Mouse (Mus musculus) hindbrain, embryonic 16.5 days (tissue): ENCODE data around the gene Sytl1. TPM values are rescaled to one million over a fixed set of nuclear protein-coding genes. Genes with fewer than 3 reads are reported as not detected.

ENCODE experiments used
- ATAC-seq: fragments of 200-750 bp; cut with Nextera tagmentation; 2 replicates; pipeline ENCODE4 v1.8.0; 2017; ENCODE audit warnings: moderate TSS enrichment, moderate library complexity
- H3K27ac ChIP-seq: fragments of 300-500 bp; sonication (generic); 2 replicates; pipeline ENCODE4 v1.5.1; 2014; ENCODE audit warnings: low read depth, mild to moderate bottlenecking, control low read depth, low read length, moderate library complexity
- H3K27me3 ChIP-seq: fragments of 300-500 bp; sonication (generic); replicated peaks from 2 replicates; pipeline ENCODE4 v1.6.1; 2014; ENCODE audit warnings: low read length; ENCODE audit not compliant: control insufficient read depth, insufficient read depth
- H3K36me3 ChIP-seq: fragments of 300-500 bp; sonication (generic); 2 replicates; pipeline ENCODE4 v1.6.1; 2014; ENCODE audit warnings: mild to moderate bottlenecking, low read length, moderate library complexity, mixed read lengths; ENCODE audit not compliant: control insufficient read depth, insufficient read depth
- H3K4me1 ChIP-seq: fragments of 300-500 bp; sonication (generic); 2 replicates; pipeline ENCODE4 v1.6.1; 2014; ENCODE audit warnings: low read depth, low read length; ENCODE audit not compliant: control insufficient read depth, insufficient read depth
- H3K4me2 ChIP-seq: fragments of 300-500 bp; sonication (generic); 2 replicates; pipeline ENCODE4 v1.6.1; 2014; ENCODE audit warnings: mild to moderate bottlenecking, low read length, control low read depth, moderate library complexity
- H3K4me3 ChIP-seq: fragments of 300-500 bp; sonication (generic); 2 replicates; pipeline ENCODE4 v1.5.1; 2014; ENCODE audit warnings: mild to moderate bottlenecking, low read length, control low read depth, moderate library complexity
- H3K9ac ChIP-seq: fragments of 300-500 bp; sonication (generic); 2 replicates; pipeline ENCODE4 v1.6.1; 2014; ENCODE audit warnings: low read depth, mild to moderate bottlenecking, control low read depth, low read length, moderate library complexity
- H3K9me3 ChIP-seq: fragments of 300-500 bp; sonication (generic); 2 replicates; pipeline ENCODE4 v1.6.1; 2014; ENCODE audit warnings: mild to moderate bottlenecking, low read length, moderate library complexity; ENCODE audit not compliant: control insufficient read depth
- WGBS: fragments of 180-500 bp; shearing (Covaris S2); extraction: QIAGEN DNeasy Blood & Tissue Kit; methylation state at CpG from one replicate; pipeline ENCODE4 v1.1.7; 2014; 5-methylcytosine and 5-hydroxymethylcytosine counted together
- polyA plus RNA-seq: library from polyadenylated mRNA; unstranded; fragments of >200 nt; fragmentation: Nextera tagmentation; extraction: Ambion mirVana; gene quantifications from 2 replicates; pipeline ENCODE4 v1.2.1, GENCODE M21; 2015

Gene Sytl1
- polyA plus RNA-seq, 1 experiment from 2014 or later: 0.44 TPM

DNA sequence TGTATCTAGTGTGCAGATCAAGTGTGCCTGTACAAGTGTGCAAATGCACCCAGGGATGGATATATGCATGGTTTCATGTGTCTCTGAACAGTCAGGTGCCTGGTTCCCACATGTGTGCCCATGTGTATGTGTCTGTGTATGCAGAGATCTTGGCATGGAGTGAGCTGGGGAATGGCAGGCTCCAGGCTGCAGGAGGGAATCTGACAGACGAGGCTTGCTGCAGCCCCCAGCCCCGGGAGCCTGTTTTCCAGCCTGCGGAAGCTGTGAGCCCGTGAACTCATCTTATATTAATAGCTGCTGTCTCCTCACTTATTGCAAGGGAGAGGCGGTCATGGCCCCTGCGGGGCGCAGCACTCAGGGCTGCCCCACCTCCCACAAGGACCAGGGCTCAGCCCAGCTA, 58.5 kb downstream of the Sytl1 start:
- Histone ChIP-seq H3K4me2 (no peak overlapping the region), H3K9ac (peak overlapping the region; percentile 23), H3K4me3 (no peak overlapping the region), H3K9me3 (no peaks in the 10 kb centered on the region), H3K27ac (peak overlapping the region; percentile 55; the same call in 1 of the 2 replicates), H3K27me3 (no peaks in the 10 kb centered on the region), H3K36me3 (no peaks in the 10 kb centered on the region), H3K4me1 (peaks cover 23% of the 10 kb centered on the region)
- no peak for ATAC-seq
- 33% methylated on average over 7 of the region's 7 CpGs for WGBS

DNA sequence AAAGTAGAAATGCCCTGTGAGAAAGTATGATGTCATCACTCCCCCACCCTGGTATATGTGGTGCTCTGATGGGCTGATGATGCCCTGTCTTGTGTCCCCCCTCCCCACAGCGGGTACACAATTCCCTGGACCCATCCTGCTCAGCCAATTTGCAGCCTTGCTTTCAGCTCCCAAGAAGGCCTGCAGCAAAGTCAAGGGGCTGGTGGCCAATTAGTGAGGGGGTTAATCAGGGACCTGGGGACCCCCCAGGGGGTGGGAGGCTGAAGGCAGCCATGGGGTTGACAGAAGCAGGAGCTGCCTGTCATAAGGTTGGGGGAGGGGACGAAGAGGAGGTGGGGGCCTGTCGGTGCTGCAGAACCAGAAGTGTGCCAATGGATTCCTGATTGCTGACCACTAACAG, 59.3 kb downstream of the Sytl1 start:
- no peaks in the 10 kb centered on the region for H3K36me3 ChIP-seq
- peaks cover 30% of the 10 kb centered on the region for H3K4me1 ChIP-seq
- no peaks in the 10 kb centered on the region for H3K27me3 ChIP-seq
- H3K4me2 ChIP-seq: no peak overlapping the region
- H3K9ac ChIP-seq: no peak overlapping the region
- no peaks in the 10 kb centered on the region for H3K9me3 ChIP-seq
- H3K27ac ChIP-seq: no peak overlapping the region
- no peak overlapping the region for H3K4me3 ChIP-seq
- ATAC-seq: no peak
- 71% methylated on average over 3 of the region's 3 CpGs for WGBS

Other genes starting within 250 kb of the Sytl1 start
- 22.7 and 23.2 TPM in 2 replicates for gene Wasf2, start 132.6 kb downstream of the Sytl1 start, polyA plus RNA-seq
- gene Cd164l2, start 51.0 kb downstream of the Sytl1 start, polyA plus RNA-seq: 5.6 and 8.3 TPM in 2 replicates
- 2.5 TPM in 2 replicates for gene Gpr3, start 50.6 kb downstream of the Sytl1 start, polyA plus RNA-seq
- 2.6 and 4.2 TPM in 2 replicates for gene Map3k6, start 22.3 kb downstream of the Sytl1 start, polyA plus RNA-seq
- 121 and 130 TPM in 2 replicates for gene Tmem222, start 14.7 kb upstream of the Sytl1 start, polyA plus RNA-seq
- 18.8 and 21.3 TPM in 2 replicates for gene Wdtc1, start 90.4 kb upstream of the Sytl1 start, polyA plus RNA-seq
- 9.8 and 9.9 TPM in 2 replicates for gene Slc9a1, start 106.6 kb upstream of the Sytl1 start, polyA plus RNA-seq
- 0.32 and 0.36 TPM in 2 replicates for gene Tent5b, start 217.0 kb upstream of the Sytl1 start, polyA plus RNA-seq
- 5.8 and 12.1 TPM in 2 replicates for gene Trnp1, start 235.4 kb upstream of the Sytl1 start, polyA plus RNA-seq